Mouse (Mus musculus) intestine, embryonic 15.5 days (tissue): ENCODE results near the gene Haus8. TPM values are rescaled to one million over a fixed set of nuclear protein-coding genes. Genes with fewer than 3 reads are reported as not detected.
"Not testable (repeated sequence)": the region's sequence is repeated elsewhere in the genome, so short reads cannot be mapped to it uniquely, and the experiment has no call there.

Source experiments
- ATAC-seq: fragments of 200-750 bp; cut with Nextera tagmentation; 2 replicates; pipeline ENCODE4 v1.8.0; 2017; ENCODE audit warnings: moderate TSS enrichment, moderate library complexity
- H3K27ac ChIP-seq: fragments of 300-500 bp; sonication (generic); 2 replicates; pipeline ENCODE4 v1.5.1; 2015; ENCODE audit warnings: mild to moderate bottlenecking, inconsistent platforms
- H3K27me3 ChIP-seq: fragments of 300-500 bp; sonication (generic); replicated peaks from 2 replicates; pipeline ENCODE4 v1.6.1; 2015; ENCODE audit warnings: inconsistent platforms
- H3K36me3 ChIP-seq: fragments of 300-500 bp; sonication (generic); 2 replicates; pipeline ENCODE4 v1.6.1; 2015; ENCODE audit warnings: inconsistent platforms
- H3K4me1 ChIP-seq: fragments of 300-500 bp; sonication (generic); replicated peaks from 2 replicates; pipeline ENCODE4 v1.6.1; 2015; ENCODE audit warnings: inconsistent platforms
- H3K4me2 ChIP-seq: fragments of 300-500 bp; sonication (generic); replicated peaks from 2 replicates; pipeline ENCODE4 v1.6.1; 2015; ENCODE audit warnings: mild to moderate bottlenecking, inconsistent platforms
- H3K4me3 ChIP-seq: fragments of 300-500 bp; sonication (generic); replicated peaks from 2 replicates; pipeline ENCODE4 v1.5.1; 2015; ENCODE audit warnings: inconsistent platforms
- H3K9ac ChIP-seq: fragments of 300-500 bp; sonication (generic); 2 replicates; pipeline ENCODE4 v1.6.1; 2015; ENCODE audit warnings: inconsistent platforms
- H3K9me3 ChIP-seq: fragments of 300-500 bp; sonication (generic); 2 replicates; pipeline ENCODE4 v1.6.1; 2016; ENCODE audit warnings: inconsistent platforms
- WGBS: fragments of 180-500 bp; shearing (Covaris S2); methylation state at CpG from one replicate; pipeline ENCODE4 v1.1.7; 2015; 5-methylcytosine and 5-hydroxymethylcytosine counted together
- polyA plus RNA-seq: library from polyadenylated mRNA; unstranded; fragments of >200 nt; fragmentation: Nextera tagmentation; extraction: Ambion mirVana; gene quantifications from 2 replicates; pipeline ENCODE4 v1.2.1, GENCODE M21; 2015

Gene Haus8
- polyA plus RNA-seq, 1 experiment from 2014 or later: 44.5 TPM

DNA sequence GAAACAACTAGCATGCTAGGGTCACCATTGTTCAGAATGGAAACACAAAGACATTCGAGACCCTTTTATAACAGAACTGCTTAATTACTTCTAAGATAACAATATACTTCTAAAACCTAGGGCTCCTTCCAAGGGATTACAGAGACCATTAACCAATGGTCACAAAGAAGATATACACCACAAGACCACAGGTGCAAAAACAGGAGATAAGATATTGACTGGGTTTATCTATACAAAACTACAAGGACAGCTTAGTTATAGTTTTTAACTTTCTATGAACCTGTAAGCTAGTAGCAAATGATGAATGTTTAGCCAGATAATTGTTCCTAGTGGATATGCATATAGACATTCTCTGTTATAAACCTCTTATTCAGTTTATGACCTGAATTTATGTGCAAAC lies 30.1 kb upstream of the Haus8 start:
- no peak overlapping the region for H3K4me2 ChIP-seq
- no peak overlapping the region for H3K9ac ChIP-seq
- H3K9me3 ChIP-seq: no peaks in the 10 kb centered on the region
- no peak overlapping the region for H3K27ac ChIP-seq
- WGBS: 87% methylated on average over 1 of the region's 1 CpGs
- no peaks in the 10 kb centered on the region for H3K4me1 ChIP-seq
- peaks cover 8% of the 10 kb centered on the region; the same call in 1 of the 2 replicates for H3K36me3 ChIP-seq
- no peak overlapping the region for H3K4me3 ChIP-seq
- H3K27me3 ChIP-seq: no peaks in the 10 kb centered on the region
- ATAC-seq: no peak

DNA sequence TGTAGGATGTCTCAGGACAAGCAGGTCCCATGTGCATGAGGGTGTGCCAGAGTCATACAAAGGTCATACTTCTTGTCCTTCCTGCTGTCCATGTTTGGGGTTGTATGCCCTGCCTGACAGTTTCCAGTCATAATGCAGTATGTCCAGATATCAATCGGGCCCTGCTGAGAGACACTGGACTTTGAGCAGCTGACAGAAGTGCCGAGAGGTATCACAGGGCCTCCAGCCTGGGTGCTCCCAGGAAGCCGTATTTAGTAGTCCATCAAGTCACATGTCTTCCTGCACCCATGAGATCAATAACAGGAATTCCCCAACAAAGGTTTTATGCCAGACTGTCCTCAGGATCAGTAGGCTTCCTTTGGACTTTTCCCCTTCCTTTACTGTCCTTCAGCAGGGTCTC lies 27.0 kb upstream of the Haus8 start:
- Histone ChIP-seq H3K4me1 (no peaks in the 10 kb centered on the region), H3K27me3 (no peaks in the 10 kb centered on the region), H3K4me2 (no peak overlapping the region), H3K27ac (no peak overlapping the region), H3K36me3 (peaks cover 15% of the 10 kb centered on the region; the same call in 1 of the 2 replicates), H3K9ac (no peak overlapping the region), H3K4me3 (no peak overlapping the region), H3K9me3 (no peaks in the 10 kb centered on the region)
- peak; percentile 61 for ATAC-seq
- 70% methylated on average over 3 of the region's 3 CpGs for WGBS

DNA sequence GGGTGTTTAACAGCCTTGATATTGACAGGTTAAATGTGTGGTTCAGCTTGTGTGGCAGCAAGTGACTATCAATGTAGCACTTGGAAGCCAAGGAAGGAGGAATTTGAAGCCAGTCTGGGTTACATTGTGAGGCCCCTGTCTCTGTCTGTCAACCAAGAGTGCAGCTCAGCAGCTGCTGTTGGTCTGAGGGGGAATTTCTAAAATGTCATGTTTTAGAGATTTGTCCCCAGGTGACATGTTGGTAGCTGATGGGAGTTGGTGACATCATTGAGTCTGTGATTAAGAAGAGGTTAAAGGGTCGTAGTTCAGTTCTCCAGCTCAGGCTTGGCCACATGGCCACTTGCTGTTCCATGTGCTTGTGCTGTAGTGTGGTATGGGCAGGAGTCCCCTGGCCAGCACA lies 24.7 kb upstream of the Haus8 start:
- Histone ChIP-seq H3K36me3 (peaks cover 12% of the 10 kb centered on the region; the same call in 1 of the 2 replicates), H3K27ac (no peak overlapping the region), H3K4me1 (no peaks in the 10 kb centered on the region), H3K9me3 (no peaks in the 10 kb centered on the region), H3K4me2 (no peak overlapping the region), H3K4me3 (no peak overlapping the region), H3K27me3 (no peaks in the 10 kb centered on the region), H3K9ac (no peak overlapping the region)
- 88% methylated on average over 1 of the region's 1 CpGs for WGBS
- ATAC-seq: no peak

GRCm38 (mm10) chr8:71296784-71297183 lies 24.1 kb upstream of the Haus8 start:
- H3K9me3 ChIP-seq: no peaks in the 10 kb centered on the region
- no peak overlapping the region for H3K4me3 ChIP-seq
- H3K27ac ChIP-seq: no peak overlapping the region
- whole genome bisulfite sequencing: 95% methylated on average over 2 of the region's 2 CpGs
- no peaks in the 10 kb centered on the region for H3K27me3 ChIP-seq
- H3K36me3 ChIP-seq: peaks cover 7% of the 10 kb centered on the region; the same call in 1 of the 2 replicates
- H3K9ac ChIP-seq: no peak overlapping the region
- no peaks in the 10 kb centered on the region for H3K4me1 ChIP-seq
- ATAC-seq: no peak
- H3K4me2 ChIP-seq: no peak overlapping the region

- Histone ChIP-seq H3K27me3 (no peaks in the 10 kb centered on the region), H3K27ac (no peak overlapping the region), H3K36me3 (peaks cover 8% of the 10 kb centered on the region), H3K4me2 (no peak overlapping the region), H3K9me3 (no peaks in the 10 kb centered on the region), H3K9ac (no peak overlapping the region), H3K4me3 (no peak overlapping the region), H3K4me1 (no peaks in the 10 kb centered on the region)
- no peak for ATAC-seq
- 90% methylated on average over 2 of the region's 2 CpGs for WGBS
Measured at GRCm38 (mm10) chr8:71296188-71296621, 23.5 kb upstream of the Haus8 start.

GRCm38 (mm10) chr8:71293930-71294329 lies 21.2 kb upstream of the Haus8 start:
- not testable (repeated sequence) for H3K4me2 ChIP-seq, H3K27me3 ChIP-seq, ATAC-seq, H3K4me3 ChIP-seq, H3K27ac ChIP-seq, H3K9ac ChIP-seq, H3K4me1 ChIP-seq, H3K9me3 ChIP-seq
- peaks cover 20% of the 10 kb centered on the region for H3K36me3 ChIP-seq
- 85% methylated on average over 3 of the region's 3 CpGs for WGBS

DNA sequence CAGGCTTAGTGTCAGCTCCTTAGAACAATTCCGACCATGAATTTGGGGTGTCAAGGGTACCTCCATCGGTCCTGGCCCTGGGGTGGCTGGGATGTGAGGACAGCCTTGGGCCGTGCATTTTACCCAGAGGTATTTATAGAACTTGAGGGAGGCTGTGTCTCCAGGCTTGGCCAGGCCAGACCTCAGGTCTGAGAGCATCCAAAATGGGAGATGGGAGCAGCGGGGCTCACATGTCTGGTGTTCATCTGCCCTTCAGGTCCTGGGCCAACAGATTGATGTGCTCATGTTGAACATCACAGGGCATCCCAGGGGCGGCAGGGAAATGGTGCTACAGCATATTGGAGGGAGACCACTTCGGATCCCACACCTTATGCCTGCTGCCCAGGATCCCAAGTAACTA lies 18.6 kb upstream of the Haus8 start:
- H3K4me2 ChIP-seq: no peak overlapping the region
- no peaks in the 10 kb centered on the region for H3K4me1 ChIP-seq
- 96% methylated on average over 6 of the region's 6 CpGs for WGBS
- H3K4me3 ChIP-seq: no peak overlapping the region
- H3K27ac ChIP-seq: no peak overlapping the region
- no peak for ATAC-seq
- peaks cover 13% of the 10 kb centered on the region for H3K36me3 ChIP-seq
- no peaks in the 10 kb centered on the region for H3K9me3 ChIP-seq
- no peaks in the 10 kb centered on the region for H3K27me3 ChIP-seq
- H3K9ac ChIP-seq: no peak overlapping the region

DNA sequence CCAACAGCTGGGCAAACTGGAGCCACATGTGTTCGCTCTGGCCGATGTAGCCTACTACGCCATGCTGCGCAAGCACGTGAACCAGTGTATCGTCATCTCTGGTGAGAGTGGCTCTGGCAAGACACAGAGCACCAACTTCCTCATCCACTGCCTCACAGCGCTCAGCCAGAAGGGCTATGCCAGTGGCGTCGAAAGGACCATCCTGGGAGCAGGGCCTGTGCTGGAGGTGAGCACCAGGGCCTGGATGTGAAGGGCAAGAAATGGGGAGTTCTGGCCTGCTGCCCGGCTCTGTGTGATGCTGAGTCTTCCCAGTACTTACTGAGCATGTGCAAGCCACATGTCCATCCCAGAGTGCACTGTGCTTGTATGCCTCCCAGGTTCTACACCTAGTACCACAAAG lies 18.2 kb upstream of the Haus8 start:
- peaks cover 13% of the 10 kb centered on the region for H3K36me3 ChIP-seq
- H3K4me3 ChIP-seq: no peak overlapping the region
- over 99% methylated on average over 10 of the region's 10 CpGs for WGBS
- no peak overlapping the region for H3K9ac ChIP-seq
- H3K4me1 ChIP-seq: no peaks in the 10 kb centered on the region
- H3K4me2 ChIP-seq: no peak overlapping the region
- H3K27me3 ChIP-seq: no peaks in the 10 kb centered on the region
- no peaks in the 10 kb centered on the region for H3K9me3 ChIP-seq
- no peak overlapping the region for H3K27ac ChIP-seq
- no peak for ATAC-seq

DNA sequence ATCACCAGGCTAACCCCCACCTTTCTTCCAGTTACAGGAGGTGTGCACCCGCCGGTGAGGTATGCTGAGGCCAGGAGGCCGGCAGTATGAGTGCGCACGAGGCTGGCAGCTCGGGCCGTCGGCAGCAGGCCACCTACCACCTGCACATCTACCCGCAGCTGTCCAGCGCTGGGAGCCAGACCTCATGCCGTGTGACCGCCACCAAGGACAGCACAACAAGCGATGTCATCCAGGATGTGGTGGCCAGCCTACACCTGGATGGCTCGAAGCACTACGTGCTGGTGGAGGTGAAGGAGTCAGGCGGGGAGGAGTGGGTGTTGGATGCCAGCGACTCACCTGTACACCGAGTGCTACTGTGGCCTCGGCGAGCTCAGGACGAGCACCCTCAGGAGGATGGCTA lies 17.5 kb upstream of the Haus8 start:
- no peak for ATAC-seq

GRCm38 (mm10) chr8:71289098-71289497 lies 16.4 kb upstream of the Haus8 start:
- Histone ChIP-seq H3K4me2 (no peak overlapping the region), H3K27me3 (no peaks in the 10 kb centered on the region), H3K27ac (no peak overlapping the region), H3K36me3 (peaks cover 13% of the 10 kb centered on the region), H3K9ac (no peak overlapping the region), H3K4me1 (no peaks in the 10 kb centered on the region), H3K4me3 (no peak overlapping the region), H3K9me3 (no peaks in the 10 kb centered on the region)
- no peak for ATAC-seq
- WGBS: 75% methylated on average over 7 of the region's 7 CpGs

More for the DNA sequence above, 17.5 kb upstream of the Haus8 start:
- no peak overlapping the region for H3K9ac ChIP-seq
- no peak overlapping the region for H3K4me3 ChIP-seq
- 93% methylated on average over 21 of the region's 21 CpGs for WGBS
- peaks cover 13% of the 10 kb centered on the region for H3K36me3 ChIP-seq
- H3K27me3 ChIP-seq: no peaks in the 10 kb centered on the region
- no peak overlapping the region for H3K27ac ChIP-seq
- no peaks in the 10 kb centered on the region for H3K4me1 ChIP-seq
- H3K4me2 ChIP-seq: no peak overlapping the region
- no peaks in the 10 kb centered on the region for H3K9me3 ChIP-seq

GRCm38 (mm10) chr8:71288441-71288949 lies 15.8 kb upstream of the Haus8 start:
- H3K9ac ChIP-seq: no peak overlapping the region
- no peaks in the 10 kb centered on the region for H3K9me3 ChIP-seq
- no peak for ATAC-seq
- no peaks in the 10 kb centered on the region for H3K4me1 ChIP-seq
- WGBS: 44% methylated on average over 3 of the region's 3 CpGs
- H3K4me3 ChIP-seq: no peak overlapping the region
- no peak overlapping the region for H3K27ac ChIP-seq
- no peak overlapping the region for H3K4me2 ChIP-seq
- H3K36me3 ChIP-seq: peaks cover 13% of the 10 kb centered on the region
- H3K27me3 ChIP-seq: no peaks in the 10 kb centered on the region

DNA sequence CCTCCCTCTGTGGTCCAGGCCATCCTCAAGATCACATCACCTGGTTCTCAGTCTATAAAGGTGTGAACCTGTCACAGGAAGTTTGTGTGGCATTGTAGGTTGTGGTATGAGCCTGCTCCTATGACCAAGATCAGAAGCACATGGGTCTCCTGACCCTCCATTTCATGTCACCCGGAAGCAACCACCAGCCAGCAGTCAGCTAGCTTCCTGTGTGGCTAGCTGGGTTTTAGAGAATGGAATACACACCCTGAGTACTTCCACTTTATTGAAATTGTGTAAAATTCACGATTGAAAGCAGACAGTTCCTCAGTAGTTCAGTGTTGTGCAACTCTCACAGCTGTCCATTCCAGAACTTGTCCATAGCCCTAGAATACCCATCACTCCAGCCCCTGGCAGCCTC lies 13.5 kb upstream of the Haus8 start:
- not testable (repeated sequence) for H3K9me3 ChIP-seq, H3K9ac ChIP-seq, ATAC-seq, H3K27ac ChIP-seq, H3K4me2 ChIP-seq, H3K4me3 ChIP-seq, H3K27me3 ChIP-seq
- Histone ChIP-seq H3K4me1 (peaks cover 11% of the 10 kb centered on the region; the same call in 1 of the 2 replicates), H3K36me3 (peaks cover 12% of the 10 kb centered on the region)
- WGBS: 73% methylated on average over 2 of the region's 2 CpGs

- H3K9me3 ChIP-seq: no peaks in the 10 kb centered on the region
- H3K4me2 ChIP-seq: no peak overlapping the region
- peak overlapping the region; percentile 58 for H3K27ac ChIP-seq
- no peak overlapping the region for H3K9ac ChIP-seq
- H3K36me3 ChIP-seq: no peaks in the 10 kb centered on the region
- H3K4me1 ChIP-seq: peaks cover 11% of the 10 kb centered on the region; the same call in 1 of the 2 replicates
- H3K4me3 ChIP-seq: no peak overlapping the region
- H3K27me3 ChIP-seq: no peaks in the 10 kb centered on the region
- ATAC-seq: peak; percentile 54; the same call in 1 of the 2 replicates
- WGBS: 45% methylated on average over 5 of the region's 5 CpGs
Measured at GRCm38 (mm10) chr8:71282621-71283020, 9.9 kb upstream of the Haus8 start.
